Mouse (Mus musculus) lung, adult 2 months (tissue): ENCODE measurements around the gene Cst12. TPM values are rescaled to one million over a fixed set of nuclear protein-coding genes. Genes with fewer than 3 reads are reported as not detected.
A peak's percentile ranks its signal among the peaks of the same experiment; 100 is the strongest.
"Not testable (repeated sequence)": the region's sequence is repeated elsewhere in the genome, so short reads cannot be mapped to it uniquely, and the experiment has no call there.

Source experiments
- DNase-seq: peaks from one replicate; pipeline ENCODE4 v3.0.0; 2022
- H3K4me1 ChIP-seq: fragments of 200-500 bp; 2 replicates; pipeline ENCODE4 v1.6.1; 2011; ENCODE audit warnings: low read length; ENCODE audit not compliant: control insufficient read depth, insufficient read depth
- H3K4me3 ChIP-seq: fragments of 200-500 bp; replicated peaks from 2 replicates; pipeline ENCODE3; 2011; ENCODE audit warnings: low read depth, mild to moderate bottlenecking, control low read depth, low read length; ENCODE audit errors: extremely low read depth
- CTCF ChIP-seq: fragments of 200-500 bp; IDR thresholded peaks from 2 replicates; pipeline ENCODE4 v1.5.1; 2011; ENCODE audit warnings: mild to moderate bottlenecking, low read length, control low read depth; ENCODE audit not compliant: insufficient read depth
- POLR2A ChIP-seq: fragments of 200-500 bp; IDR thresholded peaks from 2 replicates; pipeline ENCODE4 v1.6.1; 2011; ENCODE audit warnings: low read depth, mild to moderate bottlenecking, control low read depth, low read length, borderline replicate concordance; ENCODE audit errors: extremely low read depth
- WGBS: fragments of 180-500 bp; shearing (Covaris S2); methylation state at CpG from one replicate; pipeline ENCODE4 v1.1.7; 2018; 5-methylcytosine and 5-hydroxymethylcytosine counted together
- polyA plus RNA-seq: library from polyadenylated mRNA; depleted of rRNA; stranded (reverse); fragments of >200 nt; gene quantifications from 2 replicates; pipeline ENCODE4 v1.2.3, GENCODE M21; 2012; rRNA removed

Gene Cst12
- polyA plus RNA-seq = not detected in 2 replicates

DNA sequence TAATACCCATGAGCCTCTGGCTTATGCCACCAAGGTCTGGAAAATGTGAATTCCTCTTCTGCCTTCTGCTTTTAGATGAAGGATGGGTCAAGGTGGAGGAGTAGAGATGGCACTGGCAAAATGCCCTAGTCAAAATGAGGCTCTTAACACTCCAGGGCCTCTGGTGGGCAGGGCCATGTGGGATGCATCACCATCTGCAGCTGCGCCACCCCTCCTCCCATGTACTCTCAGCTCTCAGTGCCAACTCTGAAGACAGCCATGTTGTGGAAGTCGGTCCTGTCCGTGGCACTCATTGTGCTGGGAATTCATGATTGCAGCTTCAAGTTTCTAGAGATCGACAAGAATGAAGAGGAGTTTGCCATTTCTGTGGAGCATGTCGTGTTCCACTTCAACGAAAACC is at the start of gene Cst12:
TSS of gene Cst12 (plus strand) at position 220 of the 400 bp plus-strand sequence.
- WGBS = 91% methylated on average over 6 of the region's 6 CpGs
- TF ChIP-seq CTCF (no peak), POLR2A (no peak)
- Histone ChIP-seq H3K4me1 (no peaks in the 10 kb centered on the region), H3K4me3 (no peak within 1 kb of the TSS)
- DNase-seq = no peak

DNA sequence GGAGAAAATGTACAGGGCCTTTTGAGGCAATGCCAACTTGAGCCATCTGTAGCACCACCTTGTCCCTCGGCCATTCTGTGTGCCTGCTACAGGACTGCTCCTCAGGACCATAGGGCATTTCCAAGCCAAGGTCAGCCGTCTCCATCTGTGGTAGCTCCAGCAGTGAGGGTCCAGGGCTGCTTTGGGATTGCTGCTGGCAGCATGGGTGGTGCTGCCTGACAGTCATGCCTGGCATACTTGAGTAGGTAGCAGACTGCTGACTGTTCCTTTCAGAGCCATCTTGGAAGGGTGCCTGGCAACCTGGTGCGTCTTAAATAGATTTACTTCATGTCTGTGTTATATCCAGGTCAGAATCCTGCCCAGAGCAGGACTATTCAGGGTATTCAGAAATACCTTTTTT is 46.2 kb upstream of the Cst12 start:
- WGBS = 80% methylated on average over 3 of the region's 3 CpGs
- no peak for DNase-seq
- TF ChIP-seq CTCF (no peak), POLR2A (no peak)
- Histone ChIP-seq H3K4me3 (no peak overlapping the region), H3K4me1 (no peaks in the 10 kb centered on the region)

DNA sequence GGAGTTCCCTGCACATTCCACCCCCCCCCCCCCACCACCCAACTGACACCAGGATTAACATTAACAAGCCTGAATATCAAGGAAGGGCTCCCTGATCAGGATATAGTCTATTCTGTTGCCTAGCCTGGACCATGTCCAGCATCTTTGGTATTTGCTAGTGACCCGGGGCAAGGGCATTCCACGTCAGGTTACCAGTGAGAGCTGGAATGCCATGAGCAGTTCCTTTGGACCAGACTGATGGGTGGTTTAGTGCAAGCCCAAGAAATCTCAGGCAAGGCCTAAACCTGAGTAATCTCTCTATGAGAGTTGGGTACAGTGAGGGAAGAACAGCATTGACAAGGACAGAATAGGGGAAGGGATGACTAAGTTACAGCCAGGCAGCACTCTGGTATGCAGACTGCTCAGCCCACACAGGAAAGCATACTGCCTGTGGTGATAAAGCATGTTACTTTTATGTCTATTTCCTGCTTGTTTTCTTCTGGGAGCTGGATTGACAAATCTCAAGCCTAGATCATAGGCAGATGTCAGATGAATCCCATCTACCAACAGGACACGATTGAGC is 45.2 kb upstream of the Cst12 start:
- 60% methylated on average over 3 of the region's 3 CpGs for WGBS
- DNase-seq = no peak
- Histone ChIP-seq H3K4me1 (no peaks in the 10 kb centered on the region), H3K4me3 (no peak overlapping the region)
- TF ChIP-seq POLR2A (no peak), CTCF (no peak)

DNA sequence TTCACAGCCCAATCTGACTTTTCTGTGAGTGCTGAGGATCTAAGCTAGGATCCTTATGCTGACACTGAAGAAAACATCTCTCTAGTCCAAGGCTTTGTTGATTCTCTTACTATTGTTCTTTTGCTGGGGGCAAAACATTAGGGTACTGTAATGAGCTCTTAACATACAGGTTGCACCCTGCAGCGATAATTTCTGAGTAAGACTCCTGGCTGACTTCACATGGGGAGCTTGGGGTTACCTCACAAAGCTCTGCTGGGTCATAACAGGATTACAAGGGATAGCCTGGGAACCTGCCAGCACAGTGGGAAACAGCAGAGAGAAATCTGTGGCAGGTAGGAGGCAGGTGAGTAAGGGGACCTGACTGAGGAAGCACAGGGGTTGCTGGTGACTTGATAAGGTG is 39.1 kb upstream of the Cst12 start, which contains the start of gene Cstl1:
TSS of gene Cstl1 (plus strand) at position 301 of the 400 bp plus-strand sequence.
- no peak for DNase-seq
- no peaks in the 10 kb centered on the region for H3K4me1 ChIP-seq
- no peak for TF ChIP-seq POLR2A
- no peak for TF ChIP-seq CTCF
- no peak within 1 kb of the TSS for H3K4me3 ChIP-seq
- WGBS = 76% methylated on average over 1 of the region's 1 CpGs

DNA sequence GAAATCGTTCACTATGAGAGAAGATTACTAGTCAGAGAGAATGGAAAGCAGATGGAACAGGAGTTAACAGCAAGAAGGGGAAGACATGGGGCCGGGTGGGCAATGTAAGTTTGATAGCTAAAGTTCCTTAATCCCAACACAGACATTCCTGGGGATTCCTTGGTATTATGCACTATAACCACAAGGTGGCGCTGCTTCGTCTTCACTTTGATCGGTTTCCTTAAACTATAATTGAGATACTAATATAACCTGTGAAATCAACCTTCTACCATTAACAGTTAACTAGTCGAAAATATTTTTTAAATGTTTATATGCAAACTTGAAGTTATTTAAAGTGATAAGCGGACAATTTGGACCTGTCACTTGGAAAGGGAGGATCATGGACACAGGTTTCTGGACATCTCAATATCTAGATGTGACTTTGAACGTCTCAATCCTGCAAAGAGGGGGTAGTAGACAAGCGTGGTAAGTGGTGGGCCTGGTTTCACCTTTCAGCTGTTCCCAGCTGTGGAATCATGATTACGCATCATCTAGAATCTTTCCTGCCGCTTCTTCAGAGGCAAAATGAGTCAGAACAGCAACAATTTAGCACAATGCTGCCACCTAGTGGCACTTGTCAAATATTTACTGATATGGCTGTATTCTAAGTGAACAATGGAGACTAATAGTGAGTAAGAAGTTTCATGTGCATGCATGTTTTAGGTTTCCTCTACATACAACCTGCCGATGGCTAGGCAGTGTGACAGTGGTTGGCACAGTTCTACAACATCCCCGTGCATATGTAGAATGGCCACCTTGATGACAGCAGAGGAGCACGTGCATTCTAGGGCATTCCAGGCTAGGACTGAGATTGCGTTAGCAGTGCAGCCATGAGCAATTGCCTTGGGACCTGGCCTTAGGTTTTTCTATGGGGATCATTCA is 37.0 kb upstream of the Cst12 start:
- WGBS = 14% methylated on average over 15 of the region's 15 CpGs
- Histone ChIP-seq H3K4me1 (no peaks in the 10 kb centered on the region), H3K4me3 (peak overlapping the region; percentile 34)
- TF ChIP-seq POLR2A = no peak
- peak; percentile 2; the same call in 1 of the 2 replicates for TF ChIP-seq CTCF
- peak; percentile 59 for DNase-seq

DNA sequence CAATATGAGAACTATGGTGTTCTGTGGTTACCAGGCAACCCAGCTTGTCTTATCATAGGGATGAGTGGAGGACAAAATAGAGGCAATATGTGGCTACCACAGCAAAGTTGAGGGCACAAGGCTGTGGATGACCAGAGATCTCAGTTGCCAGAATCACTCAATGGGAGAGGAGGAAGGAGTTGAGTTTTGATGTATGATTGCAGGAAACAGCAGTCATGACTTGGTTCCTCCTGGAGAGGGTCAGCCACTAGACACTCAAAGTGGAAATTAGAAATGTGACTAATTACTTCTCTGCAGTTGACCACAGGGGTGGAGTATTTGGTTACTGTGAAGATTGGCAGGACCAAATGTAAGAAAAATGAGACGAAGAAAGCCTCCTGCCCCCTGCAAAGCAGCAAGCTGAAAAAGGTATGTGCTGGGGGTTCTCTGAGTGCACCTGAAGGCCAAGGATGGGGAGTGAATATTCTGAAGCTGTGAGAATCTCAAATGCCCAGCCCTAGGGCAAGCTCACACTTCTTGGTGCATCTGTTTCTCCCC is 34.8 kb upstream of the Cst12 start:
- 39% methylated on average over 1 of the region's 1 CpGs for WGBS
- H3K4me1 ChIP-seq = no peaks in the 10 kb centered on the region
- TF ChIP-seq CTCF (no peak), POLR2A (no peak)
- DNase-seq = no peak
- no peak overlapping the region for H3K4me3 ChIP-seq

DNA sequence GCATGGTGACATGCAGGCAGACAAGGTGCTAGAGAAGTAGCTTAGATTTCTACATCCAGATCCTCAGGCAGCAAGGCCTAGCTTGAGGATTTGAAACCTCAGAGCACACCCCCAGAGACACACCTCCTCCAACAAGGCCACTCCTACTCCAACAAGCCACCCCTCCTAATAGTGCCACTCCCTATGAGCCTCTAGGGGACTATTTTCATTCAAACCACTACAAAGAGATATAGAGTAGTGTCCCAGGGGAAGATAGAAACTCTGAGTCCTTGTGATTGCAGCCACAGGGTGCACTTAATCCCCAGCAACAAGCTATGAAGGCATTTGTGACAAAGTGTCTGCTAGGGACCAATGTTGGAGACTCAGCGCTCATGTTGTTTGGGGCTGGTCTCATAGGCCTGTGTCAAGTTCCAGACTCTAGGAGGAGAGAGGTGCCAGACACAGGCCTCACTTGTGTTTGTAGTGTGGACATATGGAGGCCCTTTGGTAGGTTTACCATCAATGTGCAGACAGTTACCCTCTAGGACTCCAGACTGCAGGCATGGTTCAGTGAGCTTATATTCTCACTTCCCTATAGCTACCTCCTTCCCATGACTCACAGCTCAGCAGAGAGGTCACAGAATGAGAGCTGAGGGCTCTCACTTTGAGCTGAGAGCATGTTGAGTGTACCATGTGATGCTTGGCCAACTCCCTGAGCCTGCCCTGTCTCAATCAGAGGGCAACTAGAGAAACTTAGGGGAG is 25.3 kb upstream of the Cst12 start:
- 96% methylated on average over 1 of the region's 1 CpGs for WGBS
- H3K4me3 ChIP-seq = no peak overlapping the region
- DNase-seq = peak; percentile 45
- TF ChIP-seq CTCF = no peak
- no peak for TF ChIP-seq POLR2A
- H3K4me1 ChIP-seq = no peaks in the 10 kb centered on the region

DNA sequence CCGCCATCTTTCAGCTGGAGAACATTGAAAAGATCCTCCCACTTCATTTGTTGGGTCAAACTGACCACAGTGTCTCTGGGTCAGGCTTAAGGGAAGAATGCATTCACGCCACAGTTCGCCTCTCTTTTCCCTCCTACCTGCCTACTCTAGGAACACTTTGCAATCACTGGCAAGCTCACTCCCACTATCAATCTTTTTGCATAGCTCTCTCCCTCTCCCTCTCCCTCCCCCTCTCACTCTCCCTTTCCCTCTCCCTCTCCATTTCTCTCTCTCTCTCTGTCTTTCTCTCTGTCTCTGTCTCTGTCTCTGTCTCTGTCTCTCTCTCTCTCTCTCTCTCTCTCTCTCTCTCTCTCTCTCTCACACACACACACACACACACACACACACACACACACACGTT is 17.8 kb upstream of the Cst12 start, which contains the start of gene Cst11:
TSS of gene Cst11 (minus strand) at position 101 of the 400 bp plus-strand sequence.
- H3K4me3 ChIP-seq, DNase-seq, H3K4me1 ChIP-seq: not testable (repeated sequence)
- 84% methylated on average over 4 of the region's 4 CpGs for WGBS

DNA sequence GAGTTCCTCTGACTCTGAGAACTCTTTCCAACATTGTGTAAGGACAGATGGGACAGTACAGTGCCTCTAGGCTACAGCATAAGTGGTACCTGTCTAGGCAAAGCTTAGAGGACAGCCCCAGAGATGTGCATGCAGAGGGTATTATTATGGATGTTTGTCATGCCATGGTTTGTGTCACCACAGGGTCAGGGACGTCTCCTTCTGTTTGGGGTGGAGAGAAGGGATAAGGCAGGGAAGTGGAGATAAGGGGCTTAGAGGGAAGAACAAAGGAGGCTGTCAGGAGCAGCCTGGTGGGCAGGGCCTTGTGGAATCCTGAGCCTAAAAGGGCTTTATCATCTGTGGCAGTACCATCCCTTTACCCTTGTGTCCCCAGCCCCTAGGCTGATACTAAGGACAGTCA is 7.5 kb upstream of the Cst12 start, which contains the start of gene 8030411F24Rik:
TSS of gene 8030411F24Rik (plus strand) at position 301 of the 400 bp plus-strand sequence.
- no peak within 1 kb of the TSS for H3K4me3 ChIP-seq
- TF ChIP-seq CTCF (no peak), POLR2A (no peak)
- no peaks in the 10 kb centered on the region for H3K4me1 ChIP-seq
- 17% methylated on average over 1 of the region's 1 CpGs for WGBS
- DNase-seq = no peak
